15 mouse cellular contexts compared by ENCODE assay signal in the genomic region with DNA sequence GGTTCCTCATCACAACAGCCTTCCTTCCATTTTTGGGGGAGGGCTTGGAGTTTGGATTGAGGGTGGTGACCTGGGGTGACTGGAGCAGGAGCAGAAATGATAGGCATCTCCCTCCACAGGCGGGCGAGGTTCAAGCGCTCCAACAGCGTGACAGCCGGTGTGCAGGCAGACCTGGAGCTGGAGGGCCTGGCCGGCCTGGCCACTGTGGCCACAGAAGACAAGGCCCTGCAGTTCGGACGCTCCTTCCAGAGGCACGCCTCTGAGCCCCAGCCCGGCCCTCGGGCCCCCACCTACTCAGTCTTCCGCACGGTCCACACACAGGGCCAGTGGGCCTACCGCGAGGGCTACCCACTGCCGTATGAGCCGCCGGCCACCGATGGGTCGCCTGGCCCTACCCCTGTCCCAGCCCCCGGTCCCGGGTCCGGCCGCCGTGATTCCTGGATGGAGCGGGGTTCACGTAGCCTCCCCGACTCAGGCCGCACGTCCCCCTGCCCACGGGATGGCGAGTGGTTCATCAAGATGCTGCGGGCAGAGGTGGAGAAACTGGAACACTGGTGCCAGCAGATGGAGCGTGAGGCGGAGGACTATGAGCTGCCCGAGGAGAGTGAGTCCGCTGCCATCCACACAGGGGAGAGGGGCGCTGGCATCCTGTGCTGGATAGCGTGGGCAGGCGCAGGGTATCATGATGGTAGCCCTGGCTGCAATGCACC. TPM values are rescaled to one million over a fixed set of nuclear protein-coding genes. Genes with fewer than 3 reads are reported as not detected.
DNase-seq lines count a peak whose midpoint lies in the region; ATAC-seq lines count a peak whose summit lies in the region.
"Had no signal": no experiment of that assay in that cellular context is flagged by ENCODE, and none has a peak within 500 bp of the region (broad histone marks: within the 10 kb centered on the region; RNA-seq: fewer than 3 reads in every experiment).

No protein-coding gene starts in this region.

- H3K27ac ChIP-seq in liver, embryonic 12.5 days, result no peak overlapping the region
- H3K27ac ChIP-seq in hindbrain, embryonic 12.5 days, result peak overlapping the region; percentile 94
- H3K27ac ChIP-seq in midbrain, embryonic 16.5 days (ENCODE audit: low read length), result peak overlapping the region; percentile 91
- H3K27ac ChIP-seq: embryonic facial prominence, embryonic 12.5 days; heart, embryonic 15.5 days; macrophage had no signal

- no peaks in the 10 kb centered on the region for H3K9me3 ChIP-seq in liver, embryonic 12.5 days (replicated peaks)
- no peaks in the 10 kb centered on the region for H3K9me3 ChIP-seq in hindbrain, embryonic 12.5 days (replicated peaks)
- no peaks in the 10 kb centered on the region for H3K9me3 ChIP-seq in midbrain, embryonic 16.5 days (replicated peaks; ENCODE audit: control insufficient read depth, low read length, poor library complexity, severe bottlenecking)
- H3K9me3 ChIP-seq: embryonic facial prominence, embryonic 12.5 days; heart, embryonic 15.5 days had no signal

- peak; percentile 25; the same call in 1 of the 2 replicates for ATAC-seq in liver, embryonic 12.5 days
- ATAC-seq in hindbrain, embryonic 12.5 days (ENCODE audit: low FRiP score), result no peak
- no peak for ATAC-seq in midbrain, embryonic 16.5 days
- ATAC-seq: inflammation-experienced regulatory T-cells, adult 6 months had no signal

- peaks cover 90% of the 10 kb centered on the region for H3K27me3 ChIP-seq in liver, embryonic 12.5 days (replicated peaks)
- peaks cover 17% of the 10 kb centered on the region for H3K27me3 ChIP-seq in hindbrain, embryonic 12.5 days
- H3K27me3 ChIP-seq in midbrain, embryonic 16.5 days (ENCODE audit: control insufficient read depth, insufficient read depth, low read depth, low read length), result no peaks in the 10 kb centered on the region

- H3K36me3 ChIP-seq in liver, embryonic 12.5 days, result no peaks in the 10 kb centered on the region
- H3K36me3 ChIP-seq in hindbrain, embryonic 12.5 days, result no peaks in the 10 kb centered on the region
- no peaks in the 10 kb centered on the region for H3K36me3 ChIP-seq in midbrain, embryonic 16.5 days (ENCODE audit: control insufficient read depth, insufficient read depth, low read length)
- H3K36me3 ChIP-seq: embryonic facial prominence, embryonic 12.5 days; heart, embryonic 15.5 days had no signal

- H3K4me2 ChIP-seq in liver, embryonic 12.5 days, result no peak overlapping the region
- no peak overlapping the region for H3K4me2 ChIP-seq in hindbrain, embryonic 12.5 days (replicated peaks)
- no peak overlapping the region for H3K4me2 ChIP-seq in midbrain, embryonic 16.5 days (ENCODE audit: low read length)
- H3K4me2 ChIP-seq: embryonic facial prominence, embryonic 12.5 days; heart, embryonic 15.5 days had no signal

- DNase-seq in liver, result no peak
- peak; percentile 77 for DNase-seq in cerebellum, adult 9-11 months
- no peak for DNase-seq in Muller cell, postnatal 12 days (ENCODE audit: inconsistent ontology term)
- no peak for DNase-seq in lung, postnatal 25 days (ENCODE audit: low spot score)
- DNase-seq: adrenal gland, postnatal 10 days; gastrocnemius, postnatal 36 days; kidney, postnatal 25 days; thymus, postnatal 4 days had no signal

- 69% methylated on average over 40 of the region's 40 CpGs for WGBS in liver, embryonic 12.5 days (ENCODE audit: insufficient replicate concordance)
- 87% methylated on average over 40 of the region's 40 CpGs for WGBS in hindbrain, embryonic 12.5 days
- 92% methylated on average over 40 of the region's 40 CpGs for WGBS in midbrain, embryonic 16.5 days

- peaks cover 10% of the 10 kb centered on the region for H3K4me1 ChIP-seq in liver, embryonic 12.5 days
- peaks cover 48% of the 10 kb centered on the region for H3K4me1 ChIP-seq in hindbrain, embryonic 12.5 days
- peaks cover 34% of the 10 kb centered on the region for H3K4me1 ChIP-seq in midbrain, embryonic 16.5 days (ENCODE audit: control insufficient read depth, insufficient read depth, low read length)

- no peak overlapping the region for H3K4me3 ChIP-seq in liver, embryonic 12.5 days
- H3K4me3 ChIP-seq in hindbrain, embryonic 12.5 days, result no peak overlapping the region
- H3K4me3 ChIP-seq in midbrain, embryonic 16.5 days (ENCODE audit: low read depth, low read length), result no peak overlapping the region
- H3K4me3 ChIP-seq: embryonic facial prominence, embryonic 12.5 days; heart, embryonic 15.5 days had no signal

- no peak overlapping the region for H3K9ac ChIP-seq in liver, embryonic 12.5 days
- H3K9ac ChIP-seq in hindbrain, embryonic 12.5 days, result no peak overlapping the region
- 0 out of 2 replicates have a peak overlapping the region, but pooled peaks have one; percentile 8 for H3K9ac ChIP-seq in midbrain, embryonic 16.5 days (ENCODE audit: low read depth, low read length)
- H3K9ac ChIP-seq: embryonic facial prominence, embryonic 12.5 days; heart, embryonic 15.5 days had no signal

RNA-seq across cellular contexts. Expression of a gene that starts 10.0 kb away (rescaled TPM):
- 33.9 and 35.3 TPM in 2 replicates for polyA plus RNA-seq in liver, embryonic 12.5 days (2016; fragmentation: Nextera tagmentation; extraction: Ambion mirVana)
- polyA plus RNA-seq in hindbrain, embryonic 12.5 days (2016; fragmentation: Nextera tagmentation; extraction: Ambion mirVana), result 44.7 and 50.6 TPM in 2 replicates
- 42.0 and 44.8 TPM in 2 replicates for polyA plus RNA-seq in midbrain, embryonic 16.5 days (2015; fragmentation: Nextera tagmentation; extraction: Ambion mirVana)
